Mouse (Mus musculus) adrenal gland, postnatal 36 days (tissue): ENCODE measurements around the gene Eln. TPM values are rescaled to one million over a fixed set of nuclear protein-coding genes. Genes with fewer than 3 reads are reported as not detected.
A peak's percentile ranks its signal among the peaks of the same experiment; 100 is the strongest.

Experiments
- DNase-seq, 2 experiments: peaks; one replicate each; pipeline ENCODE4 v3.0.0; 2021; ENCODE audit warnings: mixed read lengths in 1 of 2
- total RNA-seq, 2 experiments: library from RNA; stranded (reverse); gene quantifications; 2 replicates each; pipeline ENCODE4 v1.2.3; 2021

Gene Eln
- total RNA-seq, 2 experiments from 2014 or later = 20.4 to 51.7 TPM

DNA sequence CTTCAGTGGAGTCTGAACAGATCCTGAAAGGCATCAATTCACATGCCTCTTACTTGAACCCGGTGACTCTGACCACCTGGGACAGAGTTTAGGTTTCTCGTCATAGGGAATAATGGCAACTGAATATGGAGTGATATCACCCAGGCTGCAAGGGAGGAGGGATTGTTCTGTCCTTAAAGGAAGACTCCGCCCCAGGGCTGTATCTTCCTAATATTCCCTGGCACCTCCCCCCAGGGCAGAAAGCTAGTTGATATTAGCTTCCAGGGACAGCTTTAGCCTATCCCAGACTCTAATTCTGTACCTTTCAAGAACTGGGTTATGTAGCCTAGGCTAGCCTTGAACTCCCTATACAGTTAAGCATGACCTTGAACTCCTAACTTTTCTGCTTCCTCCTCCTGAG is 2.1 kb downstream of the Eln start:
- no peak for DNase-seq

DNA sequence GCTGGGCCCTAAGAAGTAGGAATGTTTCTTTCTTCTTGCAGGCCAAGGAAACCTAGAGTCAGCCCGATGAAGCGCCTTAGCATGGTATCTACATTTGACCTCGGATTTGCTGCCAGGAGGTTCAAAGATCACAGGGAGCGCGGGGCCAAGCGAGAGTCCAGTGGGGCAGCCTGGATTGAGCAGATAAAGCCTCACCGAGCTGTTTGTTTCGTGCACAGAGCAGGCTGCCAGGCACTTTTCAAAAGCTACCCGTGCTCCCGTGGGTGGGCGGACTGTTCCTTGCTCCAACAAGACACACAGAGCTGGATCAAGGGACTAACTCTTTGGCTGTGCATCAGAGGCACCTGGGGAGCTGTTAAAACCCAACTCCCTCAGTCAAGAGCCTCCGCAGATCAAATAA is 3.1 kb downstream of the Eln start:
- DNase-seq = no peak

DNA sequence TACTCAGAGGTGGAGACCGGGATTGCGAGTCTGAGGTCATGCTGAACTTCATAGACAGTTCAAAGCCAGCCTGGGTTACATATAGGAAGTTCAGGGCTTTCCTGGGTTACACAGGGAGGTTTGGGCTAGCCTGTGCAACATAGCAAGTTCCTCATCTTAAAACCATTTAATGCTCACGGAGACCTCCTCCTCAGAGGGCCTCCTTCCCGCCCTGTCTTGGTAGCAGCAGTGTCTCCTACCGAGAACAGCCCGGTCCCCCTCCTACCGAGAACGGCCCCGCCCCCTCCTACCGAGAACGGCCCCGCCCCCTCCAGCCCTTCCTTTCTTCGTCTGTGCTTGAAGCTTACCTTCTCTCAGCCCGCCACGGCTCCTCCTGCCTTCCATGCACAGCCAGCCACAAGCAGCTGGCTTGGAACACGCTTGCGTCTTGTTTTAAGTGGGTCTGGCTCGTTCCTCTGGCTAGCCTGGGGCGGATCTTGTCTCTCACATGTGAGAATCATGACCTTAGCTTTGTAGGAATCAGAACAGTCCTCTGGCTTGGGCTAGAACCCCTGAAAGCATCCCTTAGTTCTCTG is 4.8 kb downstream of the Eln start:
- no peak for DNase-seq

DNA sequence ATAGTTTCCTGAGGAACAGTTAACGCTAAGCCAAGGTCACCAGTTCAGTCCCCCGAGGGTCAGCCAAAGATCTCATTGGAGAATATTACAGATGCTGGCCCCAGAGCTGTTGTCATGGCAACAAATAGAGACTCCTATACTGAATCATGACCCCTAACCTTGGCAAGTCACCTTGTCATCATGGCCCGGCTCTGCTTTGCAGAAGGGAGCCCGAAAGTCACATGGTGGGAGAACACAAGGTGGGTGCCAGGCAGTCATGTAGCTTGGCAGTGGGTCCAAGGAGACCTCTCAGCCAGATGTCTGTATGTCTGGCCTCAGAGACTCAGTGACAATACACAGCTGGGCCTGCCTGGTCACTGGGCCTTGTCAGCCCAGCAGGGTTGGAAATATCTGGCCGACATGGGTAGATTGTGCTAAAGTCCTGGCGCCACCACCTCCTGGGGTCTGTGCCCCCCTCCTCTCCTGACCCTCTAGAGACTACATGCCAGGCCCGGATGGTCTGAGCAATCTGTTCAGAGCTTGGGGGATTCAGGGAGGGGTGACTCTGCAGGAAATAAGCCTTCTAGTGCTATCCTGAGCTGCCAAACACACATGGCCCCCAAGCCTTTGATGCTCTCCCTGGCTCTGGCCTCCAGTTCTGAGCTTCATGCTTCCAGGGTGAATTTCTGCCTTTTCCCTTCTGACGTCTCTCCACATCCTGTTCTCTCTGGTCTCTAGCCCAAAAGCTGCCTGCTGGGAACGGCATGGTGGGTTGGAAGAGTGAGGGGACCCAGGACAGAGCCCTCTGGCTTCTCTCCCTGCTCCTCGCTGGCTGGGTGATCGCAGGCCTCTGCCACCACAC is 6.4 kb downstream of the Eln start:
- DNase-seq = no peak

DNA sequence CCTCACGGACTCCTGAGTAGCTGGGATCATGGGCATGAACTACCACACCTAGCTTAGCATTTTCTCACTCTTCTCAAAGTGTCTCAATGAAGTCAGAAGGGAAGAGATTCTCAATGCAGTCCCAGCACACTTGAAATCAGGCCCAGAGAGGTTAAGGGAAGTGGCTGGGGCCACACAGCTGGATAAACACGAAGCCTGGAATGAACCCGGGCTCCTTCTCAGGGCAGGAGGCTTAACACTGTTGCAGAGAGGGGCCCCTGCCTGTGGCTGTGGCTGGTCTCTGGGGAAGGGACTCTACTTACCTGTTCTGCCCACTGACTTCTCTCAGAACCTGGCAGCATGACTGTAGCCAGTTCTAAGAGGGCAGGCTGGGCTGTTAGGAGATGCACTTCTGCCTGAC is 7.2 kb downstream of the Eln start:
- no peak for DNase-seq

DNA sequence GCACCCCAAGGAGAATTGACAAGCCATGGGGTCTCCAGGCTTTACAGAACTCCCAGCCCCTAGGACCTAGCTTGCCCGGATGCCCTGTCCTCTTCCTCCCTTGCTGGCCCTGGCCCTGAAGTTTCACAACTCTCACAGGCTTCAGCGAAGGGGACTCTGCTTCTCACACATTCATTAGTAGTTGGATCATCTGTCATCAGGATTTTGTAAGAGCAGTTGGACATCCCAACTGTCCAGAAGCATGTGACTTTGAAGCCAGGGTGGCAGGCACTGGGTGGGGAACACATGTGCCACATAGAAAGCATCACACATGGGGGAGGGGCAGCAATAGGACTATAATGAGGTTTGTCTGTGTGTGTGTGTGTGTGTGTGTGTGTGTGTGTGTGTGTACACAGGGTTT is 12.2 kb downstream of the Eln start:
- DNase-seq = no peak

DNA sequence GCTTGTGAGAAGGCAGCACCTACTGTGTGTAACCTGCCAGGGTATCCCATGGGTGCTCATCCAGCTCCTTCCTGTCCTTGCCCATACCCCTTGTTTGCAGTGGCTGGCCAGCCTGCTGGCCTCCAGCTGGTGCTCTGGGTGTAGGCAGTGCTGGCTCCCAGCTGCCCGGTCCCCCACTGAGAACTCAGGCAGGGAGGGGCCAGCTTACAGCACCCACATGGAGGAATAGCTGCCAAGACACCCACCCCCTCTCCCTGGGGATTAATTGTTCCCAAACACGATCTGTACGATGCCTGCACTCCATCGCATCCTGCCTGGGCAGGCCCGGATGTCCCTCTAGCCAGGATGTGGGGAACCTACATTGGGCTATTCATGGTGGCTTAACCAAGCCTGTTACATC is 13.1 kb downstream of the Eln start:
- DNase-seq = no peak

DNA sequence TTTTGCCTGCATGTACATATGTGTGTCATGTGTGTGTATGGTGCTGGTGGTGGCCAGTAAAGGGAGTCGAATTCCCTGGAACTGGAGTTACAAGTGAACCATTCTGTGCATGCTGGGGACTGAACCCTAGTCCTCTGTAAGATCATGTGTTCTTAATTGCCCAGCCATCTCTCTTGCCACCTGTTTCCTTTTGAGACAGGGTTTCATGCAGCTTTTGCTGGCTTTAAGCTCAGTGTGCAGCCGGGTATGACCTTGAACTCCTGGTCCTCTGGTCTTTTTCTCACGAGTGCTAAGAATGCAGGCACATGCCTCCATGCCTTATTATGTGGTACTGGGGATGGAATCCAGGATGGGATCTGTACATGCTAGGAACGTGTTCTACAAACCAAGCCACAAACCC is 13.9 kb downstream of the Eln start:
- no peak for DNase-seq

DNA sequence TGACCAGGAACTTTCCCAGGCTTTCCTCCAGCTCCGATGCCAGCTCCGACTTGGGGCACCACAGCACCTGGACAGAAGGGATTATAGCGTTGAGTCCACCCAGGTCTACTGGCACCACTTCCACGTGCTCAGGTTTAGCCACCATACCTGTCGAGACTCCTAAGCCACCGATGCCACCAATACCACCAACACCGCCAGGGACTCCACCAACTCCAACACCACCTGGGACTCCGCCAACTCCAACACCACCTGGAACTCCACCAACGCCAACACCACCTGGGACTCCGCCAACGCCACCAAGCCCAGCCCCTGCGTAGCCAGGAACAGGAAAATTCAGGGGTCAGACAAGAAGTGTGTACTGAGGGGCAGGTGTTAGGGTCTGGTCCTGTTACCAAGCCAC is 18.0 kb downstream of the Eln start:
- DNase-seq = no peak

DNA sequence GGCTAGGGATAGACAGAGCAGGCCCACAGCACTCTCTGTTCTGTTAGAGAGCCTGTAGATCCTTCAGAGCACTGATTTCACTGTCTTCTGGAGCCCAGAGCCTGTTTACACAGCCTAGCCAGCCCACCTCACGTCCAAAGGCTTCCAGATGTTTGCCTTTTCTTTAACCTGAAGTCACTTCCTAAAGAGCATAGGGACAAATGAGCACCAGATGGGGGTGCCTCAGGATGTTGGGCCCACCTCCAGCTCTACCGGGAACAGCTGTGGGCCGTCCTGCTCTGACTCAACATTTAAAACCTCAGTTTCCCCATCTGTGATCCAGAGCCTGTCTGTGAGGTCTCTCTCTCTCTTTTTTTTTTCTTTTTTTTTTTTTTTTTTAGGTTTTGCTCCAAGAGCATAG is 18.6 kb downstream of the Eln start:
- no peak for DNase-seq

DNA sequence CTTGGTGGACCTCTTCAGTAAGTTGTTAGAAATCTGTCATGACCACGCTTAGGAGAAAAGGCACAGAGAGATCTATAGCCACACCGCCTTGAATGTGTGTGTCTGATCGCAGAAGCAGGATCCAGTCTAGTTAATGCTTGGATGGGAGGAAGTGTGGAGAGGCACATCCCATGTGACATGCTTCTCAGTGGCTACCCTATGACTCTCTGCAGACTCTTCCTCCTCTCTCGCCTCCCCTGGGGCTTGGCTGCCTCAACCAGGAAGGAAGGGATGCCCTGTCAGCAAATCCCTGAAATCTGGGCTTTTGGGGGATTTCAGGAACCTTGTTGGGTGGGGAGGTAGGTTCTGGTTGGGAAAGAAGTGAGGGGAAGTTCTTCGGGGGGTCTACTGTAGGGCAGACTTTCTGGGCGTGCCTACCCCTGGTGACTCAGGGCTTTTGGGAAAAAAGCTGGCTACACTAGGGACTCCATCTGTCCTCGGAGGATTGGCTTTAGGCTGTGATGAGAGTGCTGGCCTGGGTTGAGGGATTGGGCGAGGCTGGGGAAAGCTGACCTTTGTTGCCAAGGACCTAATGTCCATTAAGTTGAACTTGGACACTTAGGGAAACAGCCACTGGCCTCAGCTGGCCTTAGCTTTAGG is 20.0 kb downstream of the Eln start:
- no peak for DNase-seq

DNA sequence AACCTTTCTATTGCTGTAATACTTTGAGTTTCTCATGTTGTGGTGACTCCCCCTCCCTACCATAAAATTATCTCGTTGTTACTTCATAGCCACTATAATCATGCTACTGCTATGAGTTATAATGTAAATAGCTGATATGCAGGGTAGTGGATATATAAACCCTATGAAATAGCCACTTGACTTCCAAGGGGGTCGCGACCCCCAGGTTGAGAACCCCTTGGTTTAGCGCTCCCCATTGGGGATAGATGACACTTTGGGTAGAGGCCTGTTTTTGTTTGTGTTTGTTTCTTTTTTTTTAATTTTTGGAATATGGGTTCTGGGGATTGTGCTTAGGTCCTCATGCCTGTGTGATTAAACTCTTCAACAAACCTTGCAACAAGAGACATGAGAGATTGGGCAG is 21.8 kb downstream of the Eln start:
- DNase-seq = no peak

DNA sequence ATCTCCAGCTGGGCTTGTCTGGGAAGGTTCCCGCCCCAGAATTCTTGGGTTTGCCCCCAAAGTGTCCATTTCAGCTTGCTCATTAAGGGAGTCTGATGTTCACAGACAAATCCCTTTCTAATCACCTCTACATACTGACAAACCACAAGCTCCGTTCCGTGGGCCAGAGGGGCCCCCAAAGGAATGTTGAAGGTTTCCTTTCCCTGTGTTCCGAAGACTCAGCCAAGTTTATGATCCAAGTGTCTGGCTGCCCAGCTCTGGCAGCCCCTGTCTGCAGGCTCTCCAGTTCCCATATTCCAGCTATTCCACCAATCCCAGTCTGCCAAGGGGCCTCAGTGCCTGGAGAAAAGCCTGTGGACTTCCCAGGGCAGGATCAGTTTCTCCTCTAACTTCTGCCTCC is 27.1 kb downstream of the Eln start:
- DNase-seq = no peak

DNA sequence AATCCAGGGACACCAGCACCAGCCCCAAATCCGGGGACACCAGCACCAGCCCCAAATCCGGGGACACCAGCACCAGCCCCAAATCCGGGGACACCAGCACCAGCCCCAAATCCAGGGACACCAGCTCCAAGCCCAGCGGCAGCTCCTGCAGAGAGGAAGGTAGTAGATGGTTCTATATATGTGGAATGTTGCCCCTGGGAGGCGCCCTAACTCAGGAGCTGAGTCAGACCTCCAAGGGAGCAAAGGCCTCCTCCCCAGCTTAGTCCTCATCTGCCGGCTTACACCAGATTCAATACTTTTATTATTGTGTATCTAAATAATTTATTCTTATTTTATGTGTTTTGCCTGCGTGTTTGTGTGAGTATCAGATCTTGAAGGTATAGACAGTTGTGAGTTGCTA is 36.0 kb downstream of the Eln start:
- no peak for DNase-seq

DNA sequence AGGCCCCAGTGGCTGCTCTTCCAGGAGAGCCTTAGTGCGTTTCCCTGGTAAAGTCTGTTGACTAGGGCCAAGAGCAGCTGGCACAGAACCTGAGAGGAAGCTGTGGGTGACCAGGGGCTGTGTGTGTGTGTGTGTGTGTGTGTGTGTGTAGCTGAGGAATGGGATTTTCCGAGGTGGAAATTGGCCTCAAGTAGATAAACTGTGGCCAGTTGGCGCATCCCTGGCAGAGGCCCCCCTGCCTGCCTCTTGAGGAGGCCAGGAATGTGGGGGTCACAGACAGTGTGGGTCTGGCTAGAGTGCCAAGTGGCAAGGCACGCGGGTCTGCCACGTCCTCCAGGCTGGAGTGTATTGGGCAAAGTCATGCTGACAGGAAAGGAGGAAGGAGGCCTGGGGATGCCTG is 37.8 kb downstream of the Eln start:
- peak in 1 of 2 experiments; percentile 22 for DNase-seq

DNA sequence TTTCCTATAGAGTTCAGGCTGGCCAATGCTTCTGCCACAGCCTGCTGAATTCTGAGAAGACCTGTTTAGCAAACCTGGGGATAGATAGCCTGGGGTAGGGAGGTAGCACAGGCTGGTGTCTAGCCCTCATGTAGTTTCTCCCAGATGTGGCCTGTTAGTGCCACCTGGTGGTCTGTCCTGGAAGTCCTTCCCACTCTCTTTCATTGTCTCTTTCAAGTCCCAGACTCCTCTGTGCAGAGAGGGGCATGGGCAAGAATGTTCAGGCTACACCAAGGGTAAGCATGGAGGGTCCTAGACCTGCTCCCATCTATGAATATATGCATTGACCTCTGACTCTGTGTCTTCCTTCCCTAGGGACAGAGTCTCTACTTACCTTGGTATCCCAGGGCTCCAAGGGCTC is 43.0 kb downstream of the Eln start:
- DNase-seq = peak; percentile 78 to 83

DNA sequence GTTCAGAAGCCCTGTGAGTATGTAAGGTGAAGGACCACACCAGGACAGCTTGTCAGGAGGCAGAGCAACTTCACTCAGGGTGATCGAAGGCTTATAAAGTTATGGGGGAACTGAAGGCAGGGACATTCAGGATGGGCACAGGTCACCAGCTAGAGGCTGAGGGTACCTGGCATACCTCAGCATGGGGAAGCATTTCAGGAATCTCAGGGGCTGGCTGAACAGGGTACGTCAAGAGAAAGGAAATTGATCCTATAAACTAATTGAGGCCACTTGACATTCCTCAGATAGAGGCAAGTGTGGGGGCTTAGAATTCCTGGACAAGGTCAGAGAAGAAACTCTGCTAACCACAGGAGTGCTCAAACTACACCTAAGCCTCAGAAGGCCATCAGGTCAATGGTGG is 51.6 kb downstream of the Eln start:
- no peak for DNase-seq

DNA sequence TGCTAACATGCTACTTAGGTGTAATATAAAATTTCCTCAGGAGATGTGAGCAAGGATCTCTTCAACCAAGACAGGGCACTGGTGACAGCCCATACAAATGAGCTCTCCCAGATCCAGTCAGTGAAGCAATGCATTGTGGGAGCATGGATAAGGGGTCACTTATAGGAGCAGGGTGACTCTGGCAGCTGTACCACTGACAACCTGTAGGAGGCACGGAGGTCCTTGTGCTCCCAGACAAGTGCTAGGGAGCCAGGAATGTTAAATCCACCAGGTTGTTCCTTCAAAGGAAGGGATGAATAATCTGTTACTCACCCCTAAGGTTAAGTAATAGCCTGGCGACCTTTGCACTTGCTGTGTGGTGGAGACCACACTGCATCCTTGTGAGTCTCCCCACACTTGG is 52.0 kb downstream of the Eln start:
- DNase-seq = no peak

DNA sequence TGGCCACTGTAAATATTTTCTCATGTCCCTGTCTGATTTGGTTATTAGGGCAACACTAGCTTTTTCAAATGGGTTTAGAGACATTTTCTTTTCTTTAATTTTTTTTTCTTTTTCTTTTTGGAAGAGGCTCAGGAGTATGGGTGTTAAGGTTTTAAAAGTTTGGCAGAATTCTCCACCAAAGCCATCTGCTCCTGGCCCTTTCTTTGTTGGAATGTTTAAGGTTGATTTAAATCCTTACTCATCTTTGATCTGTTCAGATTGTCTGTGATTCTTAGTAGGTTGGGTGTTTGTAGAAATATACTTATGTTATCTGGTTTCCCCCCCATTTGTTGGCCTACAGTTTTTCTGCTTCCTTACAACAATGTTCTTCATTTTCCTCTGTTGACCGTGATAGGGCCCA is 54.4 kb downstream of the Eln start:
- no peak for DNase-seq

DNA sequence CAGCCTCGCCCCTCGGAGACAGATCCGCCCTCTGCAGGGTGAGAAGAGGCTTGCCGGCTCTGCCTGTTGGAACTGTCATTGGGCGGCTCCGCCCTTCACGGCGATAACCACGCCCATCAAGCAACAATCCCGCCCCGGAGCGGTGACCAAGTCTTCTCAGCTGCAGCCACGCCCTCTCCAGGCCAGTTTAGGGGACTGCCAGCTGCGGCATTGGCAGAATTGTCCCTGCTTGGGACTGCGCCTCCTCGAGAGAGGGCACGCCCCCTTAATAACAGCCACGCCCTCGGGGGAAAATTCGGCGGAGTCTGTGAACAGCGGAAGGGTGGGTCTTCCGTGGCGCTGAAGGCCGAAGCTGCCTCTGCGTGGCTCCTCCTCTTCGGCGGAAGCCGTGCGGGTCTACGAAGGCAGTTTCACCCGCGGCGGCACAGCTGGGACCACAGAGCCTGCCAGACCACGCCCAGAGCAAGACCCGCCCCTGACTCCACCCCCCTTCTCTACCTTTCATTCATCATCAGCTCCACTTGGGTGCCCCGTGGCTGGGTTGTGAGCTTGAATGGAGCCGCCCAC is 58.3 kb downstream of the Eln start:
- DNase-seq = peak; percentile 99 to 100

DNA sequence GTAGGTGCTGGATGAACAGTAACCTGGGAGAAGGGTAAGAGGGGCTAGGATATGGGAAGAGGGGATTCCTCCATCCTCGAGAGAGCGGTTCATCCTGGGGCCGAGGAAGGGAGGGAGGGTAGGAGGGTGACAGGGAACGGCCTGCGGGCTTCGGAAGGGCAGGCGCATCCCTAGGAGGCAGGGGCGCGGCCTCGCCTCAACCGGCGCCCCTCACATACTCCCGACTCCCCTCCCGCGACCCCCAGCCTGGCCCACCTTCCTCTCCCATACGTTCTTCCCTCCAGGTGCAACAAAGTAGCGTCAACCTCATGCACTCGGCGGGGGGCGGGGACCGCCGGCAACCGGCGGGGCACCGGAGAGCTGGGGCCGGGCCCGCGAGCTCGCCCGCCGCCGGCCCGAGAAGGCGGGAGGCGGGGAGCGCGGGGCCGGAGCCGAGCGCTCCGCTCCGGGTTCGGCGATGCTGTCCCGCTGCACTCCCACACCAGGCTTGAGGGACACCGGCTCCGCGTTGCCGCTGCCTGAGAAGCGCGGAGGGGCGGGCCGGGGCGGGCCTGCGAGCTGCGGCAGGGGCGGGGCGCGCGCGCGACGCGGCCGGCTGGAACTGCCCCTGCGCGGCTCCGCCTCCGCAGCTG is 58.9 kb downstream of the Eln start, which contains the start of gene Limk1:
Gene Limk1 (minus strand): TSS at position 513 of the 632 bp plus-strand sequence.
- DNase-seq = no peak

DNA sequence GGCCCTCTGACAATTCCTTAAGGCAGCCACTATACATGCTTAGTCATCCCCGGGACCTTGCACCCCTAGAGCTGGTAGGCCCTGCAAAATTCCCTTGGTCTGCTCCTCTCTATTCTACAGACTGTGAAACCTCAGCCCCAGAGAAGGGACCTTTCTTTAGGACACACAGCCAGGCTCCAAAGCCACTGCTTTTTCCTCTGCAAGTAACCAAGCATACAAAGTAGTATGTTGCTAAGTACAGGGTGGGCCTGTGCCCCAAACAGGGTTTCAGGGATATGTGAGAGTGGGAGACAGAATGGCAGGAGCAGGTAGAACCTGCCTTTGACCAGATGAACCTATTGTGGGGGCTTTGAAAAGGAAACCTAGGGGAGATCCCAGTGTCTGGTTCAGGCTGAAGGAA is 59.9 kb downstream of the Eln start:
- DNase-seq = no peak

DNA sequence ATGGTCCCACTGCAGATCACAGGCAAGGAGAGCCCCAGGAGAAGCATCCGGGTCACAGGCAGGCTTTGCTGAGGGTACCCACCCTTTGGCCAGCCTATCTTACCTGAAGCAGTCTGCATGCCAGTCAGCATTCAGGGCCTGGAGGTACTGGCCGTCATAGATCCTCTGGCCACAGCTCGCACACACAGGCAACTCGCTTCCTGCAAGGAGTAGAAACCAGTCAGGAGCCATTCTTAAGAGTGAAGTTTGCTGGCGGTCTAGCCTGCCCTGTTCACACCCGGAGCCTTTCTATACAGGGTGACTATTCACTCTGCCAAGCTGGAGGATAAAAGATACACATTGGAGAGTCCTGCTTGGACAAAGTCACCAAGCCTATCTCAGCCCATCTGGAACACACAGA is 60.6 kb downstream of the Eln start:
- no peak for DNase-seq
